Mouse (Mus musculus): Measurements from ENCODE around the gene Psph. TPM values are rescaled to one million over a fixed set of nuclear protein-coding genes. Genes with fewer than 3 reads are reported as not detected.
A peak's percentile ranks its signal among the peaks of the same experiment; 100 is the strongest.

Gene Psph
- polyA plus RNA-seq, 1 experiment from 2014 or later = 42.2 TPM

- Histone ChIP-seq H3K4me2 (no peak overlapping the region), H3K27ac (ENCODE audit: low read depth, low read length) (no peak overlapping the region), H3K36me3 (ENCODE audit: control insufficient read depth, insufficient read depth, low read length) (peaks cover 5% of the 10 kb centered on the region; the same call in 1 of the 2 replicates), H3K27me3 (ENCODE audit: control insufficient read depth, insufficient read depth, low read length) (no peaks in the 10 kb centered on the region), H3K9me3 (ENCODE audit: control insufficient read depth, low read length) (no peaks in the 10 kb centered on the region), H3K4me1 (ENCODE audit: control insufficient read depth, insufficient read depth, low read length) (no peaks in the 10 kb centered on the region), H3K4me3 (ENCODE audit: low read depth, low read length) (no peak overlapping the region), H3K9ac (ENCODE audit: low read length) (no peak overlapping the region)
- 78% methylated on average over 6 of the region's 6 CpGs for WGBS
- DNase-seq (ENCODE audit: low spot score, missing footprints) = no peak
- ATAC-seq (ENCODE audit: low FRiP score) = no peak
Measured at GRCm38 (mm10) chr5:129744050-129744449, 43.2 kb downstream of the Psph start.

DNA sequence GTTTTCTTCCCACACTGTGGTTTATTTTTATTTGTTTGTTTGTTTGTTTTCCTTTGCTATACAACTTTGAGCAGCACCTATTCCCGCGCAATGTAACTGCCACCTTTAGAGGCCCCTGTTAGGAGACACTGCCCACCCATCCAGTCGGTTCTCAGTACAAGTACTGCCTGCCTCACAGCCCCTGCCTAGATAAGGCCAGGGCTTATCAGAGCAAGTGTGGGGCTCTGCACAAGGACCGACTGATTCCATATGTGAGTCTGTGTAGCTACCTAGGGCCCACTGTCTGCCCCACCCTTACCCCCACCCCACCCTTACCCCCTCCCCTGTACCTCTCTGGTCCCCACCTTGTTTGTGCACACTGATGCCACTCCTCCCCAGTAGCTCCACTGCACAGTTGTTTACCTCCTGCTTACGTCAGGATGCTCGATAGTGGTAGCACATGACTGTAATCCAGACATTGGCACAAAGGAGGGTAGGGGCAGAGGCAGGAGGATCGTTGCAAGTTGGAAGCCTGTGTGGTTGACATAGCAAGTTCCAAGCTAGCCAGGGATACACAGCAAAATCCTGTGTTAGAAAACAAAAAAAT, 44.3 kb downstream of the Psph start:
- ATAC-seq (ENCODE audit: low FRiP score) (no peak), DNase-seq (ENCODE audit: low spot score, missing footprints) (no peak)
- H3K9ac ChIP-seq (ENCODE audit: low read length) = no peak overlapping the region
- H3K4me2 ChIP-seq = no peak overlapping the region
- H3K4me1 ChIP-seq (ENCODE audit: control insufficient read depth, insufficient read depth, low read length) = no peaks in the 10 kb centered on the region
- WGBS = 87% methylated on average over 7 of the region's 7 CpGs
- peaks cover 5% of the 10 kb centered on the region; the same call in 1 of the 2 replicates for H3K36me3 ChIP-seq (ENCODE audit: control insufficient read depth, insufficient read depth, low read length)
- H3K27ac ChIP-seq (ENCODE audit: low read depth, low read length) = no peak overlapping the region
- no peak overlapping the region for H3K4me3 ChIP-seq (ENCODE audit: low read depth, low read length)
- H3K27me3 ChIP-seq (ENCODE audit: control insufficient read depth, insufficient read depth, low read length) = no peaks in the 10 kb centered on the region
- no peaks in the 10 kb centered on the region for H3K9me3 ChIP-seq (ENCODE audit: control insufficient read depth, low read length)

DNA sequence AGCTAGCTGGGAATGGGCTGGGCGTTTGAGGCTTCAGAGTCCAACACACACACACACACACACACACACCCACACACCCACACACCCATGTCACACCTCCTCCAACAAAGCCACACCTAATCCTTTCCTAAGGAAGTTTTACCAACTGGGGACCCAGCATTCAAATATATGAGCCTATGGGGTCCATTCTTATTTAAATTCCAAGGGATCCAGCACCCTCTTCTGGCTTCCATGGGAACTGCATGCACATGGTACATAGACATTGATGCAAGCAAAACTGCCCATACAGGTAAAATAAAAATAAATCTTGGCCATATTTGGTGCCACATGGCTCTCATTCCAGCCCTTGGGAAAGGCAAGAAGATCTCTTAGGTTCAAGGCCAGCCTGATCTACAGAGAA, 46.3 kb downstream of the Psph start:
- WGBS = 92% methylated on average over 1 of the region's 1 CpGs
- peaks cover 5% of the 10 kb centered on the region; the same call in 1 of the 2 replicates for H3K36me3 ChIP-seq (ENCODE audit: control insufficient read depth, insufficient read depth, low read length)
- DNase-seq (ENCODE audit: low spot score, missing footprints) (peak; percentile 90), ATAC-seq (ENCODE audit: low FRiP score) (no peak)
- no peak overlapping the region for H3K9ac ChIP-seq (ENCODE audit: low read length)
- no peak overlapping the region for H3K27ac ChIP-seq (ENCODE audit: low read depth, low read length)
- H3K27me3 ChIP-seq (ENCODE audit: control insufficient read depth, insufficient read depth, low read length) = no peaks in the 10 kb centered on the region
- H3K4me2 ChIP-seq = no peak overlapping the region
- H3K4me3 ChIP-seq (ENCODE audit: low read depth, low read length) = no peak overlapping the region
- H3K9me3 ChIP-seq (ENCODE audit: control insufficient read depth, low read length) = no peaks in the 10 kb centered on the region
- H3K4me1 ChIP-seq (ENCODE audit: control insufficient read depth, insufficient read depth, low read length) = no peaks in the 10 kb centered on the region

GRCm38 (mm10) chr5:129731021-129731420, 56.2 kb downstream of the Psph start:
- Histone ChIP-seq H3K9ac (ENCODE audit: low read length) (no peak overlapping the region), H3K27ac (ENCODE audit: low read depth, low read length) (no peak overlapping the region), H3K4me1 (ENCODE audit: control insufficient read depth, insufficient read depth, low read length) (no peaks in the 10 kb centered on the region; the same call in 1 of the 2 replicates), H3K4me3 (ENCODE audit: low read depth, low read length) (no peak overlapping the region), H3K36me3 (ENCODE audit: control insufficient read depth, insufficient read depth, low read length) (no peaks in the 10 kb centered on the region), H3K4me2 (no peak overlapping the region), H3K9me3 (ENCODE audit: control insufficient read depth, low read length) (no peaks in the 10 kb centered on the region), H3K27me3 (ENCODE audit: control insufficient read depth, insufficient read depth, low read length) (no peaks in the 10 kb centered on the region)
- DNase-seq (ENCODE audit: low spot score, missing footprints) (no peak), ATAC-seq (ENCODE audit: low FRiP score) (no peak)
- WGBS = 82% methylated on average over 5 of the region's 5 CpGs

DNA sequence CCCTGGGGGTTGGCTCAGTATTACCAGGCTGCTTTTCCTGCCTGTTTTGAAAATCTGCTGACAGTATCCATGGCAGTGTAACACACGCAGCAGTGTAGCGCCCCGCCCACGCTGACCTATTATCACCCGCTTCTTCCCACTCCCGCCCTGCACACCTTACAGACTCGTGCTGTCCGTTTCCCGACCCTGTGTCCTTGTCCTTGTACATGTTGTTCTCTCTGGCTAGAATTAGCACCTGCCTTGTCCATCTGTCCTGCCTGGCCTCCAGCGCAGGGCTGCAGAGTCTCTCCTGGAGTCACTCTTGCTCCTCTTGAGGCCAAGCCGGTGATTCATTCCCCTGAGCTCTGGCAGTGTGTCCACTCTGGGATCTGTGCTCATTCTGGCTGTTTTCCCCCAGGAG, 56.9 kb downstream of the Psph start:
- Histone ChIP-seq H3K4me1 (ENCODE audit: control insufficient read depth, insufficient read depth, low read length) (no peaks in the 10 kb centered on the region; the same call in 1 of the 2 replicates), H3K9ac (ENCODE audit: low read length) (no peak overlapping the region), H3K9me3 (ENCODE audit: control insufficient read depth, low read length) (no peaks in the 10 kb centered on the region), H3K27me3 (ENCODE audit: control insufficient read depth, insufficient read depth, low read length) (no peaks in the 10 kb centered on the region), H3K36me3 (ENCODE audit: control insufficient read depth, insufficient read depth, low read length) (no peaks in the 10 kb centered on the region), H3K27ac (ENCODE audit: low read depth, low read length) (no peak overlapping the region), H3K4me2 (no peak overlapping the region), H3K4me3 (ENCODE audit: low read depth, low read length) (no peak overlapping the region)
- 90% methylated on average over 11 of the region's 11 CpGs for WGBS
- DNase-seq (ENCODE audit: low spot score, missing footprints) = no peak
- no peak for ATAC-seq (ENCODE audit: low FRiP score)

DNA sequence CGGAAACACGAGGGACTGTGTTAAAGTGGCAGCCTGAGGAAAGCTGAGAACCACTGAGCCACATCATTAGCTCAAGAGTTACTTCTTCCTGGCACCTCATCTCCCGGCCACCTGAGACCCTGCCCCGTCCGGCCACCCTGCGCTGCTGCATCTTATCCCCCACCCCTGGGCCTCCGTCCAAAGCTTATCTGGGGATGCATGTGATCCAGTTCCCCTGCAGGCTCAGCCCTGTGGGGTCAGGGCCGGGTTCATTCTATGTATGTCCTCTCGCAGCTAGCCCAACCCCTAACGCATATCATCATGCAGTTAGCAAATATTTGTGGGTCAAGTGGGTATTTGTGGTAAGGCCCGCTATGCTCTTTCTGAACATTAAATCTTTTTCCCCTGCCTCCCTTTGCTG, 58.0 kb downstream of the Psph start:
- WGBS = 80% methylated on average over 11 of the region's 11 CpGs
- Histone ChIP-seq H3K4me2 (no peak overlapping the region), H3K27ac (ENCODE audit: low read depth, low read length) (no peak overlapping the region), H3K9ac (ENCODE audit: low read length) (no peak overlapping the region), H3K4me3 (ENCODE audit: low read depth, low read length) (no peak overlapping the region), H3K27me3 (ENCODE audit: control insufficient read depth, insufficient read depth, low read length) (no peaks in the 10 kb centered on the region), H3K4me1 (ENCODE audit: control insufficient read depth, insufficient read depth, low read length) (no peaks in the 10 kb centered on the region; the same call in 1 of the 2 replicates), H3K9me3 (ENCODE audit: control insufficient read depth, low read length) (no peaks in the 10 kb centered on the region), H3K36me3 (ENCODE audit: control insufficient read depth, insufficient read depth, low read length) (no peaks in the 10 kb centered on the region)
- ATAC-seq (ENCODE audit: low FRiP score) (no peak), DNase-seq (ENCODE audit: low spot score, missing footprints) (no peak)

DNA sequence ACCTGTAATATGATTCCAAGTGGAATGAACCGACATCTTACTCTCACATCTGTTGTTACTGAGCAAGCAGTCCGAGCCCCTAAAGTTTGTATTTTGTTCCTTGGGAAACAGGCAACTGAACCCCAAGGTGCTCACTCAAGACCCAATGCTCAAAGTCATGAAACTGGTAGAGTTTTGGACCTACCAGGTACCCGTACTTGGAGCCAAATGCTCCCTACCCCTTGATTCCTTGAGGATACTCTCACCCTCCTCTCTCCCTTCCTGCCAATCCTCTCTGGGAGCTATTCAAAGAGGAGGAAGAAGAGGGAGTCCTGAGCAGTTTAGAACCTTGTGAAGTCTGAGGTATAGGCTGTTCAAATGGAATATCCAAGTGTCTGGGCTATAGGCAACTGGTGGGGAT, 60.5 kb downstream of the Psph start:
- Histone ChIP-seq H3K4me2 (no peak overlapping the region), H3K27me3 (ENCODE audit: control insufficient read depth, insufficient read depth, low read length) (no peaks in the 10 kb centered on the region), H3K9me3 (ENCODE audit: control insufficient read depth, low read length) (no peaks in the 10 kb centered on the region), H3K27ac (ENCODE audit: low read depth, low read length) (no peak overlapping the region), H3K9ac (ENCODE audit: low read length) (no peak overlapping the region), H3K36me3 (ENCODE audit: control insufficient read depth, insufficient read depth, low read length) (no peaks in the 10 kb centered on the region), H3K4me3 (ENCODE audit: low read depth, low read length) (no peak overlapping the region), H3K4me1 (ENCODE audit: control insufficient read depth, insufficient read depth, low read length) (no peaks in the 10 kb centered on the region; the same call in 1 of the 2 replicates)
- ATAC-seq (ENCODE audit: low FRiP score) (no peak), DNase-seq (ENCODE audit: low spot score, missing footprints) (no peak)
- WGBS = 93% methylated on average over 3 of the region's 3 CpGs

- Histone ChIP-seq H3K4me1 (ENCODE audit: control insufficient read depth, insufficient read depth, low read length) (no peaks in the 10 kb centered on the region; the same call in 1 of the 2 replicates), H3K27ac (ENCODE audit: low read depth, low read length) (no peak overlapping the region), H3K36me3 (ENCODE audit: control insufficient read depth, insufficient read depth, low read length) (no peaks in the 10 kb centered on the region), H3K27me3 (ENCODE audit: control insufficient read depth, insufficient read depth, low read length) (no peaks in the 10 kb centered on the region), H3K9ac (ENCODE audit: low read length) (peak overlapping the region; percentile 94), H3K4me3 (ENCODE audit: low read depth, low read length) (peak overlapping the region; percentile 83), H3K4me2 (peak overlapping the region; percentile 54), H3K9me3 (ENCODE audit: control insufficient read depth, low read length) (no peaks in the 10 kb centered on the region)
- 25% methylated on average over 7 of the region's 7 CpGs for WGBS
- no peak for DNase-seq (ENCODE audit: low spot score, missing footprints)
- ATAC-seq (ENCODE audit: low FRiP score) = no peak
Measured at GRCm38 (mm10) chr5:129725774-129726392, 61.4 kb downstream of the Psph start.

DNA sequence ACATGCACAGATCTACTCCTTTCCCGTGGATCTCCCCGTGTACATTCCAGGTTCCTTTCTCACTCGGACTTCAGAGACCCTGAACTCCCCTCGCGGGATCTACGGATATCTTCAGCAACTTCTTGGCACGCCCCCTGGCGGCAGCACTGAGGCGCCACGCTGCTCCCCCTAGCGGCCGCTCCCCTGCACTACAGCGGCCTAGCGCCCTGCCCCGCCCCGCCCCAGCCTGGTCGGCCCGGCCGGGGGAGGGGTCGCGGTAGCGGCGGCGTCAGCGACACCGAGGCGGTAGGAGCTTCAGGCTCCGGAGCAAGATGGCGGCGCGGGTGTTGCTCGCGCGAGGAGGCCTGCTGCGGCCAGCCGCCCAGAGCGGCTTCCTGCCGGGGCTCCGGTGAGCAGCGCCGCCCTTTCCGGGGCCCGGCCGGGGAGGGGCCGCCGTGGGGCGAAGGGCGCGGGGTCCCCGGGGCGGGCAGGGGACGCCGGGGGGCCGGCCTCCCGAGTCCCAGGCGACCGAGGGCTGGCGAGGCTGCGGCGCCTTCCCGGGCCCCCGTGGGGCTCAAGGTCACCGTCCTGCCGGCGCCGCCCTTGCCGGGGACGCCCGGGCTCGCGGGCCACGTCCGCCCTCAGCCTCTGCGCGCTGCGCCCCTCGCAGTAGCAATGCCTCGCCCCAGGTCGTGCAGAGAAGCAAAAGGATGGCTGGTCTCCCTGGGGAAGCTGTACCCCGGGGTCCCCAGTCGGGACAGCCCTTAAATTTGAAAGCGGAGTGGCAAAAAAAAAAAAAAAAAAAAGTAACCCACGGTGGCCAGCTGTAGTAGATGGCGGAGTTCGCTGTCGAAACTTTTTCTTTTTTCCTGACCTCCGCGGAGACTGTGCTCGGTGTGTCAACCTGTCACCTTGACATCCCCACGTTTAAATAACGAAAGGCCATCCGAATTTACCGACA, 62.1 kb downstream of the Psph start, which contains the start of gene Nipsnap2:
Gene Nipsnap2, plus strand, starts transcription at position 230 of the 940 bp plus-strand sequence.
- DNase-seq (ENCODE audit: low spot score, missing footprints) (peak; percentile 100), ATAC-seq (ENCODE audit: low FRiP score) (peak; percentile 96)
- Histone ChIP-seq H3K4me3 (ENCODE audit: low read depth, low read length) (peak within 1 kb of the TSS; percentile 83), H3K27me3 (ENCODE audit: control insufficient read depth, insufficient read depth, low read length) (no peaks in the 10 kb centered on the region), H3K4me1 (ENCODE audit: control insufficient read depth, insufficient read depth, low read length) (no peaks in the 10 kb centered on the region; the same call in 1 of the 2 replicates), H3K36me3 (ENCODE audit: control insufficient read depth, insufficient read depth, low read length) (no peaks in the 10 kb centered on the region), H3K9me3 (ENCODE audit: control insufficient read depth, low read length) (no peaks in the 10 kb centered on the region), H3K27ac (ENCODE audit: low read depth, low read length) (peak within 1 kb of the TSS; percentile 86), H3K4me2 (peak within 1 kb of the TSS; percentile 54), H3K9ac (ENCODE audit: low read length) (peak within 1 kb of the TSS; percentile 94)
- WGBS = under 1% methylated on average over 73 of the region's 93 CpGs
